Mouse (Mus musculus): Measurements from ENCODE around the gene Parp2. TPM values are rescaled to one million over a fixed set of nuclear protein-coding genes. Genes with fewer than 3 reads are reported as not detected.

The Parp2 gene
- 50.8 TPM for polyA plus RNA-seq (2014; fragmentation: Illumina TruSeq; extraction: RNeasy Lipid Tissue Mini Kit (QIAGEN cat#74804))

GRCm38 (mm10) chr14:50807487-50808072 is at the start of gene Parp2, which contains the start of gene Ccnb1ip1:
Gene Parp2, plus strand, starts transcription at chr14:50807841.
Gene Ccnb1ip1, minus strand, starts transcription at chr14:50807732.

GRCm38 (mm10) chr14:50785251-50785637 is 22.4 kb upstream of the Parp2 start, which contains the start of gene Ttc5:
Gene Ttc5, minus strand, starts transcription at chr14:50785519.

GRCm38 (mm10) chr14:50869889-50870804 is 62.5 kb downstream of the Parp2 start, which contains the start of gene Tep1:
Gene Tep1, minus strand, starts transcription at chr14:50870560.

Other genes with a start within 250 kb of the Parp2 start
- gene Olfr744, start 193.0 kb upstream of the Parp2 start, polyA plus RNA-seq (2014; fragmentation: Illumina TruSeq; extraction: RNeasy Lipid Tissue Mini Kit (QIAGEN cat#74804)): not detected
- not detected for gene Olfr745, start 168.5 kb upstream of the Parp2 start, polyA plus RNA-seq (2014; fragmentation: Illumina TruSeq; extraction: RNeasy Lipid Tissue Mini Kit (QIAGEN cat#74804))
- not detected for gene Olfr746, start 160.8 kb upstream of the Parp2 start, polyA plus RNA-seq (2014; fragmentation: Illumina TruSeq; extraction: RNeasy Lipid Tissue Mini Kit (QIAGEN cat#74804))
- not detected for gene Olfr747, start 114.6 kb upstream of the Parp2 start, polyA plus RNA-seq (2014; fragmentation: Illumina TruSeq; extraction: RNeasy Lipid Tissue Mini Kit (QIAGEN cat#74804))
- gene Olfr748, start 100.5 kb upstream of the Parp2 start, polyA plus RNA-seq (2014; fragmentation: Illumina TruSeq; extraction: RNeasy Lipid Tissue Mini Kit (QIAGEN cat#74804)): not detected
- gene Olfr749, start 62.7 kb upstream of the Parp2 start, polyA plus RNA-seq (2014; fragmentation: Illumina TruSeq; extraction: RNeasy Lipid Tissue Mini Kit (QIAGEN cat#74804)): not detected
- 15.2 TPM for gene Ttc5, start 22.3 kb upstream of the Parp2 start, polyA plus RNA-seq (2014; fragmentation: Illumina TruSeq; extraction: RNeasy Lipid Tissue Mini Kit (QIAGEN cat#74804))
- 0.83 TPM for gene Ccnb1ip1, start 109 bp upstream of the Parp2 start, polyA plus RNA-seq (2014; fragmentation: Illumina TruSeq; extraction: RNeasy Lipid Tissue Mini Kit (QIAGEN cat#74804))
- gene Tep1, start 62.7 kb downstream of the Parp2 start, polyA plus RNA-seq (2014; fragmentation: Illumina TruSeq; extraction: RNeasy Lipid Tissue Mini Kit (QIAGEN cat#74804)): 6.2 TPM
- 0.46 TPM for gene Klhl33, start 89.7 kb downstream of the Parp2 start, polyA plus RNA-seq (2014; fragmentation: Illumina TruSeq; extraction: RNeasy Lipid Tissue Mini Kit (QIAGEN cat#74804))
- 14.7 TPM for gene Osgep, start 117.1 kb downstream of the Parp2 start, polyA plus RNA-seq (2014; fragmentation: Illumina TruSeq; extraction: RNeasy Lipid Tissue Mini Kit (QIAGEN cat#74804))
- 27.8 TPM for gene Apex1, start 117.1 kb downstream of the Parp2 start, polyA plus RNA-seq (2014; fragmentation: Illumina TruSeq; extraction: RNeasy Lipid Tissue Mini Kit (QIAGEN cat#74804))
- 10.7 TPM for gene Pip4p1, start 123.0 kb downstream of the Parp2 start, polyA plus RNA-seq (2014; fragmentation: Illumina TruSeq; extraction: RNeasy Lipid Tissue Mini Kit (QIAGEN cat#74804))
- gene Pnp, start 123.2 kb downstream of the Parp2 start, polyA plus RNA-seq (2014; fragmentation: Illumina TruSeq; extraction: RNeasy Lipid Tissue Mini Kit (QIAGEN cat#74804)): 37.1 TPM
- gene Gm49342, start 136.7 kb downstream of the Parp2 start, polyA plus RNA-seq (2014; fragmentation: Illumina TruSeq; extraction: RNeasy Lipid Tissue Mini Kit (QIAGEN cat#74804)): not detected
- gene Pnp2, start 148.2 kb downstream of the Parp2 start, polyA plus RNA-seq (2014; fragmentation: Illumina TruSeq; extraction: RNeasy Lipid Tissue Mini Kit (QIAGEN cat#74804)): not detected
- 1.4 TPM for gene Rnase10, start 199.9 kb downstream of the Parp2 start, polyA plus RNA-seq (2014; fragmentation: Illumina TruSeq; extraction: RNeasy Lipid Tissue Mini Kit (QIAGEN cat#74804))
- not detected for gene Rnase9, start 234.0 kb downstream of the Parp2 start, polyA plus RNA-seq (2014; fragmentation: Illumina TruSeq; extraction: RNeasy Lipid Tissue Mini Kit (QIAGEN cat#74804))
- gene Rnase11, start 242.3 kb downstream of the Parp2 start, polyA plus RNA-seq (2014; fragmentation: Illumina TruSeq; extraction: RNeasy Lipid Tissue Mini Kit (QIAGEN cat#74804)): not detected
- not detected for gene Rnase12, start 249.8 kb downstream of the Parp2 start, polyA plus RNA-seq (2014; fragmentation: Illumina TruSeq; extraction: RNeasy Lipid Tissue Mini Kit (QIAGEN cat#74804))

Measured in ovary, adult 10 weeks (tissue).